In the genomic region with DNA sequence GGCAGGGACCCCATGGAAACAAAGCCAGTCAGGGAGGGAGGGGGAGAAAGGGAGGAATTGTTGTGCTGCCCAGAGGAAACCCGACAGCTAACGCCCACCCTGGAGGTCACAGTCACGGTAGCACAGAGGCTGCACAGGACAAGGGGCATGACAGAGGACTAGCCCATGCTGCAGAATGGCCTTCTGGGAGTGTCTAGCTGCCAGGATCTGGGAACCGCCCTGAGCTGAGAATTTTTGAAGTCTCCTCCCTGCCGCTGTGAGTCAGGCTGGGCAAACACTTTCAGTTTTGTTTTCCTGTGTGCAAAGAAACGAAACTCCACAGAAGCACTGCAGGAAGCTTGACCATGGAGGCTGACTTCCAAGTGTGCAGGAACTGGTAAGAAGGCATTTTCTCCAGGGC, we compare ENCODE assay signal across 8 mouse cellular contexts. TPM values are rescaled to one million over a fixed set of nuclear protein-coding genes. Genes with fewer than 3 reads are reported as not detected.
DNase-seq lines count a peak whose midpoint lies in the region; ATAC-seq and TF ChIP-seq lines count a peak whose summit lies in the region.

A gene (plus strand): TSS at position 296 of the 400 bp plus-strand sequence.

- 0 out of 2 replicates have a peak, but pooled peaks cover 3% of the 10 kb centered on the region for H3K36me3 ChIP-seq in liver, postnatal 0 days (replicated peaks; ENCODE audit: insufficient read depth, low read length)

- H3K4me3 ChIP-seq in liver, postnatal 0 days (ENCODE audit: low read depth, low read length) = peak within 1 kb of the TSS; percentile 56

- peak within 1 kb of the TSS; percentile 57 for H3K9ac ChIP-seq in liver, postnatal 0 days (replicated peaks)

- peak; percentile 84 for ATAC-seq in liver, postnatal 0 days

- peaks cover 17% of the 10 kb centered on the region; the same call in 1 of the 2 replicates for H3K4me1 ChIP-seq in liver, postnatal 0 days (ENCODE audit: insufficient read depth)

- WGBS in liver, postnatal 0 days (ENCODE audit: insufficient replicate concordance) = 3% methylated on average over 6 of the region's 6 CpGs

- peak; percentile 33 for DNase-seq in layer of hippocampus, adult 11-12 months (ENCODE audit: low spot score)
- DNase-seq in layer of hippocampus, adult 8-10 months (ENCODE audit: low spot score in 2 of 2) = no peak
- peak; percentile 58 to 61 for DNase-seq in adrenal gland, adult 18-20 months (ENCODE audit: low spot score in 2 of 2)
- DNase-seq in gastrocnemius, postnatal 14 days = peak; percentile 66
- peak; percentile 85 for DNase-seq in induced T-regulatory cell, adult 2 months (ENCODE audit: low read depth)
- DNase-seq in liver, postnatal 0 days = peak; percentile 60
- peak; percentile 58 for DNase-seq in ovary, postnatal 36 days (ENCODE audit: low spot score)
- DNase-seq in urinary bladder, postnatal 4 days (ENCODE audit: low spot score in 2 of 2) = peak; percentile 47 to 62

- H3K9me3 ChIP-seq in liver, postnatal 0 days (ENCODE audit: low read length) = no peaks in the 10 kb centered on the region

- TF ChIP-seq EP300 in liver, postnatal 0 days (IDR thresholded peaks at IDR 0.05; ENCODE audit: low read depth) = no peak

- intact Hi-C loops in gastrocnemius, postnatal 14 days (cut with DNase I; ENCODE audit: low total_unique reads) = no loop called here

- H3K27me3 ChIP-seq in liver, postnatal 0 days (ENCODE audit: insufficient read depth, low read length) = no peaks in the 10 kb centered on the region

- no peak for TF ChIP-seq CTCF in liver, postnatal 0 days (IDR thresholded peaks at IDR 0.05; ENCODE audit: low read depth)

- H3K27ac ChIP-seq in liver, postnatal 0 days (ENCODE audit: low read depth) = peak within 1 kb of the TSS; percentile 66

- peak within 1 kb of the TSS; percentile 74 for H3K4me2 ChIP-seq in liver, postnatal 0 days (ENCODE audit: low read depth, low read length)

RNA-seq across cellular contexts. Expression of the gene that starts here (rescaled TPM):
- 10 to 100 TPM in 2 of 4 experiments, 1 to 10 TPM in 2; 7.5 to 16.5 (median 10.7) TPM for total RNA-seq in layer of hippocampus, adult 8-10 months (2022)
- total RNA-seq in adrenal gland, adult 18-20 months (2021) = 10 to 100 TPM; 16.7 to 19.0 TPM
- total RNA-seq in gastrocnemius, postnatal 14 days (2021) = 1 to 10 TPM; 6.4 to 6.6 TPM
- polyA plus RNA-seq in liver, postnatal 0 days (2015; fragmentation: Nextera tagmentation; extraction: Ambion mirVana) = 11.7 and 13.1 TPM in 2 replicates

Comparison
In these comparisons a context has a peak if more than half of its experiments do, and no peak if none do; other contexts are left out.
1. DNase-seq: peak in layer of hippocampus, adult 11-12 months (single experiment), adrenal gland, adult 18-20 months (2 of 2), gastrocnemius, postnatal 14 days (single experiment), induced T-regulatory cell, adult 2 months (single experiment), liver, postnatal 0 days (single experiment), ovary, postnatal 36 days (single experiment) and urinary bladder, postnatal 4 days (2 of 2); none in layer of hippocampus, adult 8-10 months (0 of 2).